Mouse (Mus musculus): ENCODE measurements around the gene Lrrc36.
A peak's percentile ranks its signal among the peaks of the same experiment; 100 is the strongest.

Gene Lrrc36

DNA sequence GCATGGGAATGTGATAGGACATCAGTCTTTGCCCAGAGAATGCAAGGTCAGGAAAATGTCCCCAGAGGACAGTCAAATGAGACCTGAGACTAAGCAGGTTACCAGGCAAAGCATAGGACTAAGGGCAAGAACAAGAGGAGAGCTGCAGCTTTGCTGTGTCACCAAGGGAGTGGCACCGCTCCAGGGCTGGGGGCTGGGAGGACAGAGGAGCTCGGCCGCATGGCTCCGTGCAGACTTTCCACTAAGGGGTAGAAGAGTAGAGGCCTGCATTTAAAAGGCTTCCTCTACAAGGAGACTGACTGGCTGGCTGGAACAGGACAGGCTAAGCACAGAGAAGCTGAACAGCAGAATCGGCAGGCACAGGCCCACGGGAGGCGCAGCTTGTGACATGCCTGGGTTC, 51.2 kb downstream of the Lrrc36 start:
- TF ChIP-seq NANOG (IDR thresholded peaks at IDR 0.05; ENCODE audit: borderline replicate concordance, low read length) (no peak), POU5F1 (IDR thresholded peaks at IDR 0.05; ENCODE audit: borderline replicate concordance, low read length) (no peak), CTCF (conservative IDR thresholded peaks at IDR 0.05; ENCODE audit: low read length) (no peak)
- H3K4me3 ChIP-seq (replicated peaks; ENCODE audit: low read length), result no peak overlapping the region
- H3K4me1 ChIP-seq (replicated peaks; ENCODE audit: low read depth, low read length), result peaks cover 32% of the 10 kb centered on the region
- H3K9me3 ChIP-seq (ENCODE audit: low read length), result no peaks in the 10 kb centered on the region
- peaks cover 26% of the 10 kb centered on the region for H3K27me3 ChIP-seq (ENCODE audit: insufficient read depth, low read length)
- 0 out of 2 replicates have a peak, but pooled peaks cover 4% of the 10 kb centered on the region for H3K36me3 ChIP-seq (ENCODE audit: insufficient read depth, low read length)

DNA sequence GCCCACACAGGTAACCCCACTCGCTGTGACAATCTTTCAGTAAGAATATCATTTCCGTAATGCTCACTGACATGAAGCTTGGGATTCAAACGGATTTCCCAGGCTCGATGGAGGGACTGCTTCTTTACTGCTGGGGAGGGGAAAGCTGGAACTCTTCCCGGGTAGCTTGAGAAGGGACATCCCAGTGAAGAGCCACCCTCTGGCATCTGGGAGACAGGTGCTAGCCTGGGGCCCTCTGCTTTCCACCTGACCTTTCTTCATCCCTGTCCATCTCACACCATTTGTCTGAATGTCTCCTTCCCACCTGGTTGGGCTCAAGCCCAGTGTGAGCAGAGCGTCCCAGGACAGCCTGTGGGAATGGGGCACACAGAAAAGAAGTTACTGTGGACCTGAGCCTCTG, 52.9 kb downstream of the Lrrc36 start:
- no peaks in the 10 kb centered on the region for H3K9me3 ChIP-seq (ENCODE audit: low read length)
- peaks cover 47% of the 10 kb centered on the region for H3K4me1 ChIP-seq (replicated peaks; ENCODE audit: low read depth, low read length)
- TF ChIP-seq POU5F1 (IDR thresholded peaks at IDR 0.05; ENCODE audit: borderline replicate concordance, low read length) (no peak), CTCF (conservative IDR thresholded peaks at IDR 0.05; ENCODE audit: low read length) (no peak), NANOG (IDR thresholded peaks at IDR 0.05; ENCODE audit: borderline replicate concordance, low read length) (no peak)
- H3K4me3 ChIP-seq (replicated peaks; ENCODE audit: low read length), result no peak overlapping the region
- peaks cover 41% of the 10 kb centered on the region for H3K27me3 ChIP-seq (ENCODE audit: insufficient read depth, low read length)
- H3K36me3 ChIP-seq (ENCODE audit: insufficient read depth, low read length), result 0 out of 2 replicates have a peak, but pooled peaks cover 4% of the 10 kb centered on the region

DNA sequence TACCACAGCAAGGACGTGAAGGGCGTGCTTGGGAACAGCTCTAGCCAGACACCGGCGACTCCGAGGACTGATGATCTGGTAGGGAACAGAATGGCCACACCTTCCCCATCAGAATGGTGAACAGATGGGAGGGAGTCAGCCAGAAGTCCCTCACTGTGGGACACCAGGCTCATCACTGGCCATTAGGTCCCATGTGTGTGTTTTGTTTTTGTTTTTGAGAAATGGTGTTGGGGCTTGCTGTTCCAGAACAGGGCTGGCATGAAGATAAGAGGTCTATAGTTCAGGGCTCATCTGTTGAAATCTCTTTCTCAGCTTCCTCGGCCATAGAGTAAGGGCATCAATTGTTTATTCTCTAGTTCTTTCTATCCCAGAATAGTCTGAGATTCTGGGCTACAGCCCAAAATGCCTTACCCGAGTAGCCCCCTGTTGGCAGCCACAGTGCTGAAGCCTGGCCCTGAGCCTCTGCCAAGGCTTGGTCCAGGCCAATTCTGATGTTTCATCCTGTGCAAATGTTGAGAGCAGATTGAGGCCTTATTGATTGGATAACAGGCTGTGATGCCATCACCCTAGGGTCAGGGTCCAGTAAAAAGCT, 53.4 kb downstream of the Lrrc36 start:
- TF ChIP-seq POU5F1 (IDR thresholded peaks at IDR 0.05; ENCODE audit: borderline replicate concordance, low read length) (no peak), CTCF (conservative IDR thresholded peaks at IDR 0.05; ENCODE audit: low read length) (no peak)

DNA sequence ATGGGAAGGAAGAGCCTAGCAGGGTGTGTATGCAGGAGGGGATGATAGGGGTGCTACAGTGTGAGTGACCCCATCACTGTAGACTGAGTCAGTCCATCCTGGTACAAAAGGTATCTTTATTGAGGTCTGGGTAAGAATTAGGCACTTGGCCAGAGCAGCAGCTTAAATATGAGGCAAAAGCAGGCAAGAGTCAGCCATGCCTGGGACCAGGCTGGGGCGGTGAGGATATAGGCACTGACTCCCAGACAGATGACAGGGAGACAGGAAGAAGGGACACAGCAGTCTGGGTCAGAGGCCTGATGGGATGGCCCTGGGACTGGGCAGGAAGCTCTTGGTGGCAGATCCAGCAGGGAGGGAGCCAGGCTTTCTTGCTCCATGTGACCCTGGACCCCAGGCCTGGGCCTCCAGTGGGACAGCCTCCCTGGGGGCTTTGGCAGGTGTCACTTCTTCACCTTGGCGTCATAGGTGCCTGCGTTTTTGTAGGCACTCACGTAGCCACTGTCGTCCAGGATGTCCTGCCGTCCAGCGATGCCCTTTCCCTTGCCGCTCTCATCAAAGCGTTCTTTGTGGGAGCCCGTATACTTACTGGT, 54.1 kb downstream of the Lrrc36 start:
- Histone ChIP-seq H3K36me3 (ENCODE audit: insufficient read depth, low read length) (0 out of 2 replicates have a peak, but pooled peaks cover 4% of the 10 kb centered on the region), H3K4me3 (replicated peaks; ENCODE audit: low read length) (no peak overlapping the region), H3K9me3 (ENCODE audit: low read length) (no peaks in the 10 kb centered on the region), H3K27me3 (ENCODE audit: insufficient read depth, low read length) (peaks cover 53% of the 10 kb centered on the region), H3K4me1 (replicated peaks; ENCODE audit: low read depth, low read length) (peaks cover 59% of the 10 kb centered on the region)
- TF ChIP-seq CTCF (conservative IDR thresholded peaks at IDR 0.05; ENCODE audit: low read length) (no peak), NANOG (IDR thresholded peaks at IDR 0.05; ENCODE audit: borderline replicate concordance, low read length) (no peak), POU5F1 (IDR thresholded peaks at IDR 0.05; ENCODE audit: borderline replicate concordance, low read length) (no peak)

More for the DNA sequence above, 53.4 kb downstream of the Lrrc36 start:
- Histone ChIP-seq H3K4me3 (replicated peaks; ENCODE audit: low read length) (no peak overlapping the region), H3K9me3 (ENCODE audit: low read length) (no peaks in the 10 kb centered on the region), H3K4me1 (replicated peaks; ENCODE audit: low read depth, low read length) (peaks cover 52% of the 10 kb centered on the region), H3K36me3 (ENCODE audit: insufficient read depth, low read length) (0 out of 2 replicates have a peak, but pooled peaks cover 4% of the 10 kb centered on the region), H3K27me3 (ENCODE audit: insufficient read depth, low read length) (peaks cover 46% of the 10 kb centered on the region)

DNA sequence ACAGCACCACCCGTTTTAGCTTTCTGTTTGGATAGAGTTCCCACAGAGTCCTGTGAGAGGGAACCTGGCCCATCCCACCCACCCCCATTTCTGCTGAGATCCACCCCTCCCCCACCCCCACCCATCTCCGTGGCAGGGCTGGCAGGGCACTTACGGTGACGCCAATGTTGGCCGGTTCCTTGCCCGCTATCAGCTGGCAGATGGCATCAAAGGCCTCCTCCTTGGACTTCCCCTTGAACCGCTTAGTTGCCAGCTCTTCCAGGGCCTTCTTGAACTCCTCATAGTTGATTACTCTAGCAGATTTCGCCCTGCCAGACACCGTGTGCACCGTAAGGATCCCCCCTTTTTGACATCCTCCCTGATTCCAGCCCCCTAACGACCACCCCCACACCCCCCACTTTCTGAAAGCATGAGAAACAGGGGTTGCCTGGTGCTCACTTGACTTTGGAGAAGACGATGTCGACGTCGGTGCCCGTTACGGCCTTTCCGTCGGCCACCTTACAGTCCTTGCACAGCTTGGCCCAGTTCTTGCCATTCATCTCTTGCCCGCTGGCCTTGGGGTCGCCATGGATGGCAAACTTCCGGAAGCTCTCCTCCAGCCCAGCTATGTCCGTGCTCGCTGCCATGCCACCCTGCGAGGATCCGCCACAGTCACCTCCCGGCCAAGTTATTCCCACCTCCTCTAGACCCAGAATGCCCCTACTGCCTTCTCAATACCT, 54.8 kb downstream of the Lrrc36 start:
- H3K36me3 ChIP-seq (ENCODE audit: insufficient read depth, low read length), result 0 out of 2 replicates have a peak, but pooled peaks cover 4% of the 10 kb centered on the region
- peaks cover 66% of the 10 kb centered on the region for H3K4me1 ChIP-seq (replicated peaks; ENCODE audit: low read depth, low read length)
- TF ChIP-seq CTCF (conservative IDR thresholded peaks at IDR 0.05; ENCODE audit: low read length) (no peak), POU5F1 (IDR thresholded peaks at IDR 0.05; ENCODE audit: borderline replicate concordance, low read length) (no peak)
- no peak overlapping the region for H3K4me3 ChIP-seq (replicated peaks; ENCODE audit: low read length)
- H3K27me3 ChIP-seq (ENCODE audit: insufficient read depth, low read length), result peaks cover 60% of the 10 kb centered on the region
- H3K9me3 ChIP-seq (ENCODE audit: low read length), result no peaks in the 10 kb centered on the region

DNA sequence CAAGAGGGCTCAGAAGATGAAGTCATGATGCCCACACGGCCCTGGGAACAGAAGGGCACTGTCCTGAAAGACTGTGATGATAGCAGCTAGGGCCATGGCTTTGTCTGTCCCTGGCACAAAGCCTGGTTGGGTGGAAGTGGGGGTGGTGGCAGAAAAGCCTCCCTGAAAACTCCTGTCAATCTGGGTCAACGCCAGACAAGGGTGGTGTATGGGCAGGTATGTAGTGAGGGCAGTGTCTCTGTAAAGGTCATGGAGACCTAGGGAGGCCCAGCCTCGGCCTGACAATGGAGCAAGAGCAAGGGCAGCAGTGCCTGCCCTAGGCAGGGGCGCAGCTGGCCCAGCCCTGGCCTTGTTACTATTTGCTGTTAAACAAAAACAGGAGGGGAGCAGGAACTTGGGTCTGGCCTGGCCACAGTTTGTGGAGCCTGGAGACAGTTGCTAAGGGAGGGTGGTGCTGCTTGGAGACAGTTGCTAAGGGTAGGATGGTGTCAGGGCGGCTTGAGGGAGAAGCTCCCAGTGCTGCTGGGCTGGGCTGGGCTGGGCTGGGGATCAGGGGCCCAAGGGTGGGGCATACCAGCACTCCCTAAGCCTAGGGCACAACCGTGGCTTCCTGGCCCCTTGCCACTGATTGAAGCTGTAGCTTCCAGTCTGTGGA, 55.8 kb downstream of the Lrrc36 start:
- peaks cover 72% of the 10 kb centered on the region for H3K4me1 ChIP-seq (replicated peaks; ENCODE audit: low read depth, low read length)
- 0 out of 2 replicates have a peak overlapping the region, but pooled peaks have one; percentile 39 for H3K4me3 ChIP-seq (replicated peaks; ENCODE audit: low read length)
- H3K9me3 ChIP-seq (ENCODE audit: low read length), result no peaks in the 10 kb centered on the region
- H3K27me3 ChIP-seq (ENCODE audit: insufficient read depth, low read length), result peaks cover 70% of the 10 kb centered on the region
- H3K36me3 ChIP-seq (ENCODE audit: insufficient read depth, low read length), result 0 out of 2 replicates have a peak, but pooled peaks cover 4% of the 10 kb centered on the region
- TF ChIP-seq CTCF (conservative IDR thresholded peaks at IDR 0.05; ENCODE audit: low read length) (no peak), POU5F1 (IDR thresholded peaks at IDR 0.05; ENCODE audit: borderline replicate concordance, low read length) (no peak), NANOG (IDR thresholded peaks at IDR 0.05; ENCODE audit: borderline replicate concordance, low read length) (no peak)

DNA sequence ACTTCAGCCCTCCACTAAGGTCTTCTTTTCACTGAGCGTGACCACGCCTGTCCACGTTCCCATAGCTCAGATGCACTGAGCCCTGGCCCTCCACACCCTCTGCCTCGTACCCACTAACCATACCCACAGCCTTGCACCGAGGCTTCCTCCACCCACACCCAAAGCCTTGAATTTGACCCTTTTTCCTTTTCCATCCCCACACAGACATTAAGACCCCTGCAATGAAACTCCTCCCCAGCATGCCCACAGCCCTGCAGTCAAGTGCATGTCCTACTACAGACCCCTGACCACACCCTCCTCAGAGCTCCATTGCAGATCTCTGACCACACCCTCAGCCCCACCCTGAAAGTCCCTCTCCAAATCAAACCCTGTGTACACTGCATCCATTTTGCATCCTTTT, 56.4 kb downstream of the Lrrc36 start:
- TF ChIP-seq NANOG (IDR thresholded peaks at IDR 0.05; ENCODE audit: borderline replicate concordance, low read length) (no peak), POU5F1 (IDR thresholded peaks at IDR 0.05; ENCODE audit: borderline replicate concordance, low read length) (no peak), CTCF (conservative IDR thresholded peaks at IDR 0.05; ENCODE audit: low read length) (no peak)
- Histone ChIP-seq H3K27me3 (ENCODE audit: insufficient read depth, low read length) (peaks cover 74% of the 10 kb centered on the region), H3K4me1 (replicated peaks; ENCODE audit: low read depth, low read length) (peaks cover 74% of the 10 kb centered on the region), H3K4me3 (replicated peaks; ENCODE audit: low read length) (peak overlapping the region; percentile 39; the same call in 1 of the 2 replicates), H3K9me3 (ENCODE audit: low read length) (no peaks in the 10 kb centered on the region), H3K36me3 (ENCODE audit: insufficient read depth, low read length) (0 out of 2 replicates have a peak, but pooled peaks cover 4% of the 10 kb centered on the region)

DNA sequence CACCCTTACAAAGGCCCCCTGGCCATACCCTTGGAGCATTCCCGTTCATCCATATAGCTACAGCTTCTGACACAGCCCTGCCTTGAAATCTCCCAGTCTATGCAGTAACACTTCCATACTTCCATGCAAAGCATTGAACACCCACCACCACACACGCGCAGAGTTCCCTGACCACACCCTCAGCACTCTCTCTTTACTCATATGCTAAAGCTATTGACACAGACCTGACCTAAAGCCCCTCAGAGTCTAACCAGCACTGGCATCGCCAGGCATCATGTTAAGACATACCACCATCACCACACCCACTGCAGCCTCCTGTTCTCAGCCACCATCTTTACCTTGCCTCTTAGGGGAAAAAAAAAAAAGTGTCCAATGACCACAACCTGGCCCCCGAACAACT, 56.9 kb downstream of the Lrrc36 start:
- peaks cover 74% of the 10 kb centered on the region for H3K27me3 ChIP-seq (ENCODE audit: insufficient read depth, low read length)
- H3K9me3 ChIP-seq (ENCODE audit: low read length), result no peaks in the 10 kb centered on the region
- H3K4me1 ChIP-seq (replicated peaks; ENCODE audit: low read depth, low read length), result peaks cover 76% of the 10 kb centered on the region
- H3K4me3 ChIP-seq (replicated peaks; ENCODE audit: low read length), result peak overlapping the region; percentile 62
- H3K36me3 ChIP-seq (ENCODE audit: insufficient read depth, low read length), result 0 out of 2 replicates have a peak, but pooled peaks cover 4% of the 10 kb centered on the region
- TF ChIP-seq CTCF (conservative IDR thresholded peaks at IDR 0.05; ENCODE audit: low read length) (no peak), NANOG (IDR thresholded peaks at IDR 0.05; ENCODE audit: borderline replicate concordance, low read length) (no peak), POU5F1 (IDR thresholded peaks at IDR 0.05; ENCODE audit: borderline replicate concordance, low read length) (no peak)

All from E14TG2a.4 (cell line).